ENCODE assay signal across 26 mouse cellular contexts in genomic region chr2:11181510-11181909, GRCm38 (mm10). TPM values are rescaled to one million over a fixed set of nuclear protein-coding genes. Genes with fewer than 3 reads are reported as not detected.
A peak's percentile ranks its signal among the peaks of the same experiment; 100 is the strongest.
DNase-seq lines count a peak whose midpoint lies in the region; ATAC-seq lines count a peak whose summit lies in the region.
"Had no signal": no experiment of that assay in that cellular context is flagged by ENCODE, and none has a peak within 500 bp of the region (broad histone marks: within the 10 kb centered on the region; RNA-seq: fewer than 3 reads in every experiment).

No protein-coding gene starts in this region.

- H3K36me3 ChIP-seq in kidney, embryonic 15.5 days = no peaks in the 10 kb centered on the region
- H3K36me3 ChIP-seq: embryonic facial prominence, embryonic 12.5 days; heart, embryonic 12.5 days; hindbrain, embryonic 13.5 days; limb, embryonic 13.5 days; lung, embryonic 15.5 days; neural tube, embryonic 15.5 days had no signal

- DNase-seq in kidney, adult 11 months = no peak
- peak; percentile 76 for DNase-seq in CD4-positive helper T cell, adult 2 months (ENCODE audit: low read depth, low spot score)
- DNase-seq in CD4-positive, CD25-positive, alpha-beta regulatory T cell, adult 2 months (ENCODE audit: low read depth, low spot score) = peak; percentile 69
- no peak for DNase-seq in cerebellum, adult 9-10 months
- DNase-seq in lung, postnatal 10 days = no peak
- DNase-seq: adrenal gland, adult 2 months; B cell, adult 2 months; cerebellum, adult 9-11 months; embryo, embryonic 11 days; heart, adult 2 months; heart, postnatal 4 days; kidney, adult 18-20 months; lung, postnatal 4 days; midbrain, embryonic 14.5 days; right cerebral cortex, postnatal 25 days; thymus, postnatal 4 days had no signal

- H3K4me1 ChIP-seq in kidney, embryonic 15.5 days = no peaks in the 10 kb centered on the region
- H3K4me1 ChIP-seq: embryonic facial prominence, embryonic 12.5 days; heart, embryonic 12.5 days; hindbrain, embryonic 13.5 days; limb, embryonic 13.5 days; lung, embryonic 15.5 days; neural tube, embryonic 15.5 days had no signal

- H3K4me2 ChIP-seq in kidney, embryonic 15.5 days = no peak overlapping the region
- H3K4me2 ChIP-seq: embryonic facial prominence, embryonic 12.5 days; heart, embryonic 12.5 days; hindbrain, embryonic 13.5 days; limb, embryonic 13.5 days; liver, embryonic 11.5 days; lung, embryonic 15.5 days; neural tube, embryonic 15.5 days had no signal

- peak; percentile 58; the same call in 1 of the 2 replicates for ATAC-seq in kidney, embryonic 15.5 days (replicated peaks; ENCODE audit: low FRiP score)
- ATAC-seq in inflammation-experienced regulatory T-cells, adult 6 months = peak; percentile 69
- ATAC-seq: forebrain, embryonic 14.5 days had no signal

- H3K9ac ChIP-seq in kidney, embryonic 15.5 days = no peak overlapping the region
- H3K9ac ChIP-seq: embryonic facial prominence, embryonic 12.5 days; heart, embryonic 12.5 days; hindbrain, embryonic 13.5 days; limb, embryonic 13.5 days; lung, embryonic 15.5 days; neural tube, embryonic 15.5 days had no signal

- H3K4me3 ChIP-seq in kidney, embryonic 15.5 days (replicated peaks) = no peak overlapping the region
- H3K4me3 ChIP-seq: embryonic facial prominence, embryonic 12.5 days; heart, adult 2 months; heart, embryonic 12.5 days; hindbrain, embryonic 13.5 days; limb, embryonic 13.5 days; lung, embryonic 15.5 days; neural tube, embryonic 15.5 days had no signal

- H3K9me3 ChIP-seq in kidney, embryonic 15.5 days (replicated peaks) = no peaks in the 10 kb centered on the region
- H3K9me3 ChIP-seq: embryonic facial prominence, embryonic 12.5 days; heart, embryonic 12.5 days; hindbrain, embryonic 13.5 days; lung, embryonic 15.5 days; neural tube, embryonic 15.5 days had no signal

- 33% methylated on average over 4 of the region's 4 CpGs for WGBS in kidney, embryonic 15.5 days

- no peaks in the 10 kb centered on the region for H3K27me3 ChIP-seq in kidney, embryonic 15.5 days
- H3K27me3 ChIP-seq: embryonic facial prominence, embryonic 12.5 days; heart, embryonic 12.5 days; hindbrain, embryonic 13.5 days; lung, embryonic 15.5 days; neural tube, embryonic 15.5 days had no signal

- no peak overlapping the region for H3K27ac ChIP-seq in kidney, embryonic 15.5 days
- H3K27ac ChIP-seq: embryonic facial prominence, embryonic 12.5 days; heart, adult 2 months; hindbrain, embryonic 13.5 days; limb, embryonic 13.5 days; lung, embryonic 15.5 days; neural tube, embryonic 15.5 days had no signal

RNA-seq across cellular contexts. Expression of gene Prkcq, which starts 9.6 kb away (rescaled TPM):
- 3.4 and 4.3 TPM in 2 replicates for polyA plus RNA-seq in kidney, embryonic 15.5 days (2015; fragmentation: Nextera tagmentation; extraction: Ambion mirVana)
- polyA plus RNA-seq in inflammation-experienced regulatory T-cells, adult 6 months (2017; shearing (Covaris generic)) = 100 to 1,000 TPM in 1 of 3 experiments, 10 to 100 TPM in 2; 86.5 to 144 (median 99.9) TPM

Comparison
In these comparisons a context has a peak if more than half of its experiments do, and no peak if none do; other contexts are left out.
1. DNase-seq: peak in CD4-positive helper T cell, adult 2 months (single experiment) and CD4-positive, CD25-positive, alpha-beta regulatory T cell, adult 2 months (single experiment); none in kidney, adult 11 months (single experiment), cerebellum, adult 9-10 months (single experiment) and lung, postnatal 10 days (single experiment).
2. RNA of gene Prkcq, which starts 9.6 kb away (polyA plus RNA-seq): 86.5 to 144 TPM in inflammation-experienced regulatory T-cells, adult 6 months; 3.4 to 4.3 TPM in kidney, embryonic 15.5 days; every median in the first group is over 10 times any median in the second.